Mouse (Mus musculus) adrenal gland, adult 2 months (tissue): ENCODE data around the gene Nav3. TPM values are rescaled to one million over a fixed set of nuclear protein-coding genes. Genes with fewer than 3 reads are reported as not detected.

Source experiments
- DNase-seq: peaks from one replicate; pipeline ENCODE4 v3.0.0; 2021
- long read RNA-seq: library from polyadenylated mRNA; stranded (forward); transcript quantifications from one replicate; pipeline ENCODE4 v2.0.0, GENCODE M21; 2021
- polyA plus RNA-seq: library from polyadenylated mRNA; depleted of rRNA; stranded (reverse); fragments of >200 nt; gene quantifications from 2 replicates; pipeline ENCODE4 v1.2.3, GENCODE M21; 2012; rRNA removed
- total RNA-seq, 2 experiments: library from RNA; stranded (reverse); gene quantifications; 2 replicates each; pipeline ENCODE4 v1.2.3; 2021

Nav3 gene
- total RNA-seq (1 to 10 TPM; 1.9 to 2.8 TPM), polyA plus RNA-seq (2.9 and 3.2 TPM in 2 replicates)
- long read RNA-seq: 0 reads

GRCm38 (mm10) chr10:110455838-110456493 is at the start of gene Nav3:
TSS of gene Nav3 (minus strand) at chr10:110456204.
- peak; percentile 55 for DNase-seq

- no peak for DNase-seq
Measured at GRCm38 (mm10) chr10:110485306-110485705, 29.3 kb upstream of the Nav3 start.

- no peak for DNase-seq
Measured at GRCm38 (mm10) chr10:110484822-110485221, 28.8 kb upstream of the Nav3 start.

- no peak for DNase-seq
Measured at GRCm38 (mm10) chr10:110479189-110479588, 23.2 kb upstream of the Nav3 start.

GRCm38 (mm10) chr10:110477689-110478314 is 21.8 kb upstream of the Nav3 start:
- no peak for DNase-seq

GRCm38 (mm10) chr10:110474107-110474506 is 18.1 kb upstream of the Nav3 start:
- no peak for DNase-seq

- DNase-seq: no peak
Measured at GRCm38 (mm10) chr10:110469445-110469844, 13.4 kb upstream of the Nav3 start.

- DNase-seq: peak; percentile 2
Measured at GRCm38 (mm10) chr10:110455063-110455837, 754 bp downstream of the Nav3 start.

GRCm38 (mm10) chr10:110453566-110453965 is 2.4 kb downstream of the Nav3 start:
- no peak for DNase-seq

GRCm38 (mm10) chr10:110440396-110440795 is 15.6 kb downstream of the Nav3 start:
- DNase-seq: no peak

GRCm38 (mm10) chr10:110431078-110431477 is 24.9 kb downstream of the Nav3 start:
- DNase-seq: no peak

- no peak for DNase-seq
Measured at GRCm38 (mm10) chr10:110429578-110429977, 26.4 kb downstream of the Nav3 start.

- no peak for DNase-seq
Measured at GRCm38 (mm10) chr10:110429052-110429451, 27.0 kb downstream of the Nav3 start.

GRCm38 (mm10) chr10:110421533-110421932 is 34.5 kb downstream of the Nav3 start:
- no peak for DNase-seq

GRCm38 (mm10) chr10:110417003-110417402 is 39.0 kb downstream of the Nav3 start:
- no peak for DNase-seq

- DNase-seq: no peak
Measured at GRCm38 (mm10) chr10:110415624-110416023, 40.4 kb downstream of the Nav3 start.

GRCm38 (mm10) chr10:110413281-110413897 is 42.6 kb downstream of the Nav3 start:
- no peak for DNase-seq

GRCm38 (mm10) chr10:110402950-110403349 is 53.1 kb downstream of the Nav3 start:
- no peak for DNase-seq

GRCm38 (mm10) chr10:110400642-110401041 is 55.4 kb downstream of the Nav3 start:
- no peak for DNase-seq

- DNase-seq: no peak
Measured at GRCm38 (mm10) chr10:110398643-110399042, 57.4 kb downstream of the Nav3 start.

GRCm38 (mm10) chr10:110386476-110387197 is 69.4 kb downstream of the Nav3 start:
- DNase-seq: no peak
